Mouse (Mus musculus): ENCODE data around the gene Kmo.

- TF ChIP-seq POLR2A (IDR thresholded peaks at IDR 0.05; ENCODE audit: insufficient read depth, low read length) (no peak), EP300 (IDR thresholded peaks at IDR 0.05; ENCODE audit: insufficient read depth, low read depth, low read length) (no peak)
These were observed 48.7 kb downstream of the Kmo start for GRCm38 (mm10) chr1:175668666-175669405.

Measured in ES-Bruce4 (cell line).